Mouse (Mus musculus): ENCODE results near the gene Riox1. TPM values are rescaled to one million over a fixed set of nuclear protein-coding genes. Genes with fewer than 3 reads are reported as not detected.
"Not testable (repeated sequence)": the region's sequence is repeated elsewhere in the genome, so short reads cannot be mapped to it uniquely, and the experiment has no call there.

Gene Riox1
- polyA plus RNA-seq, 1 experiment from 2014 or later: 16.8 TPM

DNA sequence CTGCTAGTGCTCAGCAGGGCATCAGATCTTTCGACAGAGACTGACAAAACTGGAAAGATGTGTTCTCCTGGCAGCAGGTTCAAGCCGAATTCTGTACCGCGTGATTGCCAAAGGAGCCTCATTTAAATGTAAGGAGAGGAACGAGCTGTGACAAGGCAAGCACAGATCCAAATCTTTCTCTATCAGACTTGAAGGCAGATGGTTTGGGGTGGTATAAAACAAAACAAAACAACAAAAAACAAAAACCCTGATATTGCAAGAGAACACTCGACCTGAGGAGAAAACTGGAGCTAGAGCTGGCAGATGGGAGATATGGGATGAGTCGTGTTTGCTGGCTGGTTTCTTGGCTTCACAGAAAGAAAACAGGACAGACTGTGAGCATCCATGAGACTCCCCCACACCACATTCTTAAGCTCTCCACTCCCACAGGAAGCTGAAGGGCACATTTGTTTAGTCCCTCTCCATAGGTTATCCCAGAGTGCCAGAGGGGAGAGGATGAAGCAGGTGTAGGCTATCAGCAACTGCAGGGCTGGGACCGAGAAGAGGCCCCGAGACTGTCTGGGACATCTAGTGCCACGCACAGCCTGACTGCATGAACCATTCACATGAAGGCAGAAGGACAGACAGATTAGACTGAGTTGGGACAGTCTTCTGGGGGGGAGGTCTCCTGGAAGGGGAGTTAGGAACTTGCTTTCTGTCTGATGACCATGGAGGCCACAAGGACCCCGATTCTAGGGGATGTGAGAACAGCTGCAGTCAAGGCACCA is 48.1 kb downstream of the Riox1 start:
- no peaks in the 10 kb centered on the region for H3K27me3 ChIP-seq (replicated peaks; ENCODE audit: low read depth, poor library complexity, severe bottlenecking)
- no peak overlapping the region for H3K27ac ChIP-seq (replicated peaks)
- 62% methylated on average over 11 of the region's 11 CpGs for WGBS
- H3K9me3 ChIP-seq: peaks cover 11% of the 10 kb centered on the region; the same call in 1 of the 2 replicates
- DNase-seq (ENCODE audit: low spot score): no peak
- H3K36me3 ChIP-seq (replicated peaks): peaks cover 9% of the 10 kb centered on the region
- H3K4me3 ChIP-seq: no peak overlapping the region
- no peaks in the 10 kb centered on the region for H3K4me1 ChIP-seq

DNA sequence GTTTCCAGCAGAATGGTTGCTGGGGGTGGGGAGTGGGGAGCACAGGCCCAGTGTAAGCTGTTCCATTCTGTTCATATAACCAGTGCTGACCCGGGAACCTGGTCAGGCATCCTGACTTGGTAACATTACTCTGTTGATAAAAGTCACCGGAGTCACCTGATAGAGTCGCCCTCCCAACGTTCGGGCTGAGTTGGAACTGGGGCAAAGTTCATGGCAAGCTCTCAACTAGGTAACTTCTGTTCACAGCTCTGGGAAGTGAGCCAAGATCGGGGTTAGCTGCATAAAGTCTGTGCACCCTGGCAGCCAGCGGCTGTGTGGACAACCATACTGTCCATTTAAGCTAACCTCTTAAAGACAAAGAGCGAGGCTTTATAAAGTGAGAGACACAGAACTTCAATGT is 48.8 kb downstream of the Riox1 start:
- H3K36me3 ChIP-seq (replicated peaks); H3K27ac ChIP-seq (replicated peaks); H3K4me1 ChIP-seq; H3K27me3 ChIP-seq (replicated peaks; ENCODE audit: low read depth, poor library complexity, severe bottlenecking); H3K4me3 ChIP-seq; DNase-seq (ENCODE audit: low spot score): not testable (repeated sequence)
- peaks cover 11% of the 10 kb centered on the region; the same call in 1 of the 2 replicates for H3K9me3 ChIP-seq
- whole genome bisulfite sequencing: 88% methylated on average over 8 of the region's 8 CpGs

DNA sequence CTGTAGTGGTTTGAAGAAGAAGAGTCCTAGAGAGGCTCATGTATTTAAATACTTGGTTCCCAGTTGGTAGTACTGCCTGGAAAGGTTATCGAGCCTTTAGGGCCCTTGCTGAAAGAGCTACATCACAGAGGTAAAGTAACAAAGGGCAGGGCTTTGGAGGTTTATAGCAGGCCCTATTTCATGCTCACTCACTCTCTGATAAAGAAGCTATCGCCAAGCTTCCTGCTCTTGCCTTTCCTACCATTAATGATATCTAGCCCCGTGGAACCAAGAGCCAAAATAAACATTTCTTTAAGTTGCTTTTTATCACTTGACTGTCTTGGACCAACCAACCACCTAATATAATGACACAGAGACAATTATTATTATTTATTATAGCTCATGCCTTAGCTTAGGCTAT is 50.0 kb downstream of the Riox1 start:
- DNase-seq (ENCODE audit: low spot score): no peak
- no peak overlapping the region for H3K4me3 ChIP-seq
- no peaks in the 10 kb centered on the region for H3K36me3 ChIP-seq (replicated peaks)
- no peak overlapping the region for H3K27ac ChIP-seq (replicated peaks)
- H3K9me3 ChIP-seq: peaks cover 11% of the 10 kb centered on the region; the same call in 1 of the 2 replicates
- no peaks in the 10 kb centered on the region for H3K4me1 ChIP-seq
- H3K27me3 ChIP-seq (replicated peaks; ENCODE audit: low read depth, poor library complexity, severe bottlenecking): no peaks in the 10 kb centered on the region
- WGBS: 91% methylated on average over 3 of the region's 3 CpGs

Other genes starting within 250 kb of the Riox1 start
- gene Papln, start 187.0 kb upstream of the Riox1 start, polyA plus RNA-seq (2016; fragmentation: Nextera tagmentation; extraction: Ambion mirVana): 0.10 and 0.29 TPM in 2 replicates
- gene Numb, start 28.7 kb upstream of the Riox1 start, polyA plus RNA-seq (2016; fragmentation: Nextera tagmentation; extraction: Ambion mirVana): 39.3 and 41.9 TPM in 2 replicates
- gene Heatr4, start 34.2 kb downstream of the Riox1 start, polyA plus RNA-seq (2016; fragmentation: Nextera tagmentation; extraction: Ambion mirVana): not detected in 2 replicates
- gene Acot2, start 37.3 kb downstream of the Riox1 start, polyA plus RNA-seq (2016; fragmentation: Nextera tagmentation; extraction: Ambion mirVana): 18.9 and 19.1 TPM in 2 replicates
- 21.5 and 29.6 TPM in 2 replicates for gene Acot1, start 58.9 kb downstream of the Riox1 start, polyA plus RNA-seq (2016; fragmentation: Nextera tagmentation; extraction: Ambion mirVana)
- 0.16 and 0.39 TPM in 2 replicates for gene Acot4, start 87.8 kb downstream of the Riox1 start, polyA plus RNA-seq (2016; fragmentation: Nextera tagmentation; extraction: Ambion mirVana)
- not detected in 2 replicates for gene Gm49366, start 88.3 kb downstream of the Riox1 start, polyA plus RNA-seq (2016; fragmentation: Nextera tagmentation; extraction: Ambion mirVana)
- 0.23 and 0.25 TPM in 2 replicates for gene Acot3, start 101.5 kb downstream of the Riox1 start, polyA plus RNA-seq (2016; fragmentation: Nextera tagmentation; extraction: Ambion mirVana)
- not detected in 2 replicates for gene Acot5, start 118.7 kb downstream of the Riox1 start, polyA plus RNA-seq (2016; fragmentation: Nextera tagmentation; extraction: Ambion mirVana)
- gene Acot6, start 150.0 kb downstream of the Riox1 start, polyA plus RNA-seq (2016; fragmentation: Nextera tagmentation; extraction: Ambion mirVana): 0.80 and 0.81 TPM in 2 replicates
- 4.1 and 6.7 TPM in 2 replicates for gene Dnal1, start 163.8 kb downstream of the Riox1 start, polyA plus RNA-seq (2016; fragmentation: Nextera tagmentation; extraction: Ambion mirVana)
- 1.3 and 1.6 TPM in 2 replicates for gene Pnma1, start 197.9 kb downstream of the Riox1 start, polyA plus RNA-seq (2016; fragmentation: Nextera tagmentation; extraction: Ambion mirVana)

All from embryonic facial prominence, embryonic 10.5 days (tissue).